Mouse (Mus musculus): ENCODE results near the gene Grasp.

Gene Grasp

GRCm38 (mm10) chr15:101197497-101198179 is 26.4 kb upstream of the Grasp start:
- Histone ChIP-seq H3K36me3 (ENCODE audit: insufficient read depth, low read length) (peaks cover 93% of the 10 kb centered on the region), H3K27me3 (ENCODE audit: insufficient read depth, low read length) (no peaks in the 10 kb centered on the region), H3K4me1 (replicated peaks; ENCODE audit: low read depth, low read length) (peaks cover 3% of the 10 kb centered on the region), H3K4me3 (replicated peaks; ENCODE audit: low read length) (no peak overlapping the region), H3K9me3 (ENCODE audit: low read length) (peaks cover 14% of the 10 kb centered on the region)
- no peak for TF ChIP-seq CTCF (conservative IDR thresholded peaks at IDR 0.05; ENCODE audit: low read length)
- no peak for TF ChIP-seq POU5F1 (IDR thresholded peaks at IDR 0.05; ENCODE audit: borderline replicate concordance, low read length)
- no peak for TF ChIP-seq NANOG (IDR thresholded peaks at IDR 0.05; ENCODE audit: borderline replicate concordance, low read length)

GRCm38 (mm10) chr15:101198218-101198617 is 25.8 kb upstream of the Grasp start:
- no peaks in the 10 kb centered on the region for H3K4me1 ChIP-seq (replicated peaks; ENCODE audit: low read depth, low read length)
- no peaks in the 10 kb centered on the region for H3K27me3 ChIP-seq (ENCODE audit: insufficient read depth, low read length)
- TF ChIP-seq POU5F1 (IDR thresholded peaks at IDR 0.05; ENCODE audit: borderline replicate concordance, low read length) (no peak), CTCF (conservative IDR thresholded peaks at IDR 0.05; ENCODE audit: low read length) (peak; percentile 78)
- H3K36me3 ChIP-seq (ENCODE audit: insufficient read depth, low read length) = peaks cover 98% of the 10 kb centered on the region
- H3K4me3 ChIP-seq (replicated peaks; ENCODE audit: low read length) = no peak overlapping the region
- peaks cover 14% of the 10 kb centered on the region for H3K9me3 ChIP-seq (ENCODE audit: low read length)

GRCm38 (mm10) chr15:101198850-101199249 is 25.1 kb upstream of the Grasp start:
- Histone ChIP-seq H3K4me1 (replicated peaks; ENCODE audit: low read depth, low read length) (peaks cover 6% of the 10 kb centered on the region), H3K9me3 (ENCODE audit: low read length) (peaks cover 14% of the 10 kb centered on the region), H3K27me3 (ENCODE audit: insufficient read depth, low read length) (no peaks in the 10 kb centered on the region), H3K4me3 (replicated peaks; ENCODE audit: low read length) (no peak overlapping the region), H3K36me3 (ENCODE audit: insufficient read depth, low read length) (peaks cover 98% of the 10 kb centered on the region)
- TF ChIP-seq CTCF (conservative IDR thresholded peaks at IDR 0.05; ENCODE audit: low read length) (peak; percentile 83), NANOG (IDR thresholded peaks at IDR 0.05; ENCODE audit: borderline replicate concordance, low read length) (no peak)

- peaks cover 95% of the 10 kb centered on the region for H3K36me3 ChIP-seq (ENCODE audit: insufficient read depth, low read length)
- H3K4me1 ChIP-seq (replicated peaks; ENCODE audit: low read depth, low read length) = peaks cover 10% of the 10 kb centered on the region
- no peaks in the 10 kb centered on the region for H3K27me3 ChIP-seq (ENCODE audit: insufficient read depth, low read length)
- no peak overlapping the region for H3K4me3 ChIP-seq (replicated peaks; ENCODE audit: low read length)
- H3K9me3 ChIP-seq (ENCODE audit: low read length) = peaks cover 14% of the 10 kb centered on the region
- TF ChIP-seq NANOG (IDR thresholded peaks at IDR 0.05; ENCODE audit: borderline replicate concordance, low read length) = no peak
- no peak for TF ChIP-seq POU5F1 (IDR thresholded peaks at IDR 0.05; ENCODE audit: borderline replicate concordance, low read length)
- TF ChIP-seq CTCF (conservative IDR thresholded peaks at IDR 0.05; ENCODE audit: low read length) = no peak
Measured at GRCm38 (mm10) chr15:101200777-101201295, 23.2 kb upstream of the Grasp start.

GRCm38 (mm10) chr15:101201414-101201813 is 22.6 kb upstream of the Grasp start:
- TF ChIP-seq CTCF (conservative IDR thresholded peaks at IDR 0.05; ENCODE audit: low read length) (no peak), NANOG (IDR thresholded peaks at IDR 0.05; ENCODE audit: borderline replicate concordance, low read length) (no peak), POU5F1 (IDR thresholded peaks at IDR 0.05; ENCODE audit: borderline replicate concordance, low read length) (no peak)
- peaks cover 13% of the 10 kb centered on the region for H3K4me1 ChIP-seq (replicated peaks; ENCODE audit: low read depth, low read length)
- H3K4me3 ChIP-seq (replicated peaks; ENCODE audit: low read length) = no peak overlapping the region
- no peaks in the 10 kb centered on the region for H3K27me3 ChIP-seq (ENCODE audit: insufficient read depth, low read length)
- peaks cover 14% of the 10 kb centered on the region for H3K9me3 ChIP-seq (ENCODE audit: low read length)
- peaks cover 95% of the 10 kb centered on the region for H3K36me3 ChIP-seq (ENCODE audit: insufficient read depth, low read length)

- H3K27me3 ChIP-seq (ENCODE audit: insufficient read depth, low read length) = no peaks in the 10 kb centered on the region
- H3K9me3 ChIP-seq (ENCODE audit: low read length) = no peaks in the 10 kb centered on the region
- TF ChIP-seq CTCF (conservative IDR thresholded peaks at IDR 0.05; ENCODE audit: low read length) = no peak
- no peak for TF ChIP-seq NANOG (IDR thresholded peaks at IDR 0.05; ENCODE audit: borderline replicate concordance, low read length)
- no peak for TF ChIP-seq POU5F1 (IDR thresholded peaks at IDR 0.05; ENCODE audit: borderline replicate concordance, low read length)
- peaks cover 95% of the 10 kb centered on the region for H3K36me3 ChIP-seq (ENCODE audit: insufficient read depth, low read length)
- no peak overlapping the region for H3K4me3 ChIP-seq (replicated peaks; ENCODE audit: low read length)
- peaks cover 13% of the 10 kb centered on the region for H3K4me1 ChIP-seq (replicated peaks; ENCODE audit: low read depth, low read length)
Measured at GRCm38 (mm10) chr15:101203673-101204072, 20.3 kb upstream of the Grasp start.

GRCm38 (mm10) chr15:101204781-101205180 is 19.2 kb upstream of the Grasp start:
- TF ChIP-seq POU5F1 (IDR thresholded peaks at IDR 0.05; ENCODE audit: borderline replicate concordance, low read length) = no peak
- no peak for TF ChIP-seq NANOG (IDR thresholded peaks at IDR 0.05; ENCODE audit: borderline replicate concordance, low read length)
- peaks cover 97% of the 10 kb centered on the region for H3K36me3 ChIP-seq (ENCODE audit: insufficient read depth, low read length)
- no peak overlapping the region for H3K4me3 ChIP-seq (replicated peaks; ENCODE audit: low read length)
- no peaks in the 10 kb centered on the region for H3K27me3 ChIP-seq (ENCODE audit: insufficient read depth, low read length)
- H3K9me3 ChIP-seq (ENCODE audit: low read length) = no peaks in the 10 kb centered on the region
- peaks cover 17% of the 10 kb centered on the region for H3K4me1 ChIP-seq (replicated peaks; ENCODE audit: low read depth, low read length)

- Histone ChIP-seq H3K4me1 (replicated peaks; ENCODE audit: low read depth, low read length) (peaks cover 28% of the 10 kb centered on the region), H3K9me3 (ENCODE audit: low read length) (no peaks in the 10 kb centered on the region), H3K4me3 (replicated peaks; ENCODE audit: low read length) (no peak overlapping the region), H3K27me3 (ENCODE audit: insufficient read depth, low read length) (no peaks in the 10 kb centered on the region), H3K36me3 (ENCODE audit: insufficient read depth, low read length) (peaks cover 86% of the 10 kb centered on the region)
- TF ChIP-seq NANOG (IDR thresholded peaks at IDR 0.05; ENCODE audit: borderline replicate concordance, low read length) = no peak
- peak; percentile 82 for TF ChIP-seq CTCF (conservative IDR thresholded peaks at IDR 0.05; ENCODE audit: low read length)
- no peak for TF ChIP-seq POU5F1 (IDR thresholded peaks at IDR 0.05; ENCODE audit: borderline replicate concordance, low read length)
Measured at GRCm38 (mm10) chr15:101210228-101210627, 13.8 kb upstream of the Grasp start.

All from E14TG2a.4 (cell line).